Mouse (Mus musculus): ENCODE results near the gene Xpo6. TPM values are rescaled to one million over a fixed set of nuclear protein-coding genes. Genes with fewer than 3 reads are reported as not detected.

Gene Xpo6
- polyA plus RNA-seq, 1 experiment: 226 TPM

DNA sequence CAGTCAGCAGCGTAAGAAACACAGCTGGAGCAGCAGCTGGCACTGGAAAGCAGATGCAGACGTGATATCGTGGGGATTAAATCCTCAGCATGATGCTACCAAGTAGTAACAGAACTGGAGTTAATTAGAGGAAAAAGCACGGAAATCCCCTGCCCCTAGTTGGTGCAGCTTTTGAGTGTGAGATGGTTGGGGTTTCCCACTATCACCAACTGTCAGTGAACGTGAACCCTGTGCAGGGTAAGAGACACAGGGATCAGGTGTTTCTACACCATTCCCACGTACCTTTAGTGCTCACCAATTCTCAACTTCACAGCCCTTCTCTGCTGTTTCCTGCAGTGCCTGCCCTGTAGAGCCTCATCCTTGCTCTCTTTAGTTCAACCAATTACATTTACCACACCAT is 80.5 kb downstream of the Xpo6 start:
- TF ChIP-seq POLR2A (IDR thresholded peaks at IDR 0.05; ENCODE audit: borderline replicate concordance, extremely low read depth, insufficient read depth, insufficient read length, poor library complexity, severe bottlenecking): no peak
- TF ChIP-seq CTCF (IDR thresholded peaks at IDR 0.05; ENCODE audit: borderline replicate concordance, extremely low read depth, insufficient read depth, insufficient read length): no peak
- DNase-seq (ENCODE audit: low read depth): peak; percentile 14

- TF ChIP-seq POLR2A (IDR thresholded peaks at IDR 0.05; ENCODE audit: borderline replicate concordance, extremely low read depth, insufficient read depth, insufficient read length, poor library complexity, severe bottlenecking) (no peak), CTCF (IDR thresholded peaks at IDR 0.05; ENCODE audit: borderline replicate concordance, extremely low read depth, insufficient read depth, insufficient read length) (no peak)
- DNase-seq (ENCODE audit: low read depth): peak; percentile 31
Measured at GRCm38 (mm10) chr7:126113263-126113662, 87.0 kb downstream of the Xpo6 start.

DNA sequence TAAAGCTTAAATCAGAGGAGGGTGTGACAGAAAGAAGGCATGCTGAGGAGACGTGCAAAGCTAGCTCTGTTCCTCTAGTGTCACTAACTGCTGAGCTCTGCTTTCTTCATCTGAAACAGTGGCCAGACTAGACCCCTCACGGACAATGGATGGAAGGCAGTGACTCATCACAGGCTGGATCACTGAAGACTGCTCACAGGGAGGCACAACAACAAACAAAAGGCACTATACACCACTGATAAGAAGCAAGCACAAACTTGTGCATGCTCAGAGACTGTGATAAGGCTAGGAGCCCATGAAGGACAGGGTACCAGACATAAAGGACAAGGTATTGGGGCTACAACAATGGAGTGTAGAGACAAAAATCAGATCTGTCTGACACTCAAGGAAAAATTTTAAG is 89.1 kb downstream of the Xpo6 start:
- TF ChIP-seq CTCF (IDR thresholded peaks at IDR 0.05; ENCODE audit: borderline replicate concordance, extremely low read depth, insufficient read depth, insufficient read length) (no peak), POLR2A (IDR thresholded peaks at IDR 0.05; ENCODE audit: borderline replicate concordance, extremely low read depth, insufficient read depth, insufficient read length, poor library complexity, severe bottlenecking) (no peak)
- no peak for DNase-seq (ENCODE audit: low read depth)

- DNase-seq (ENCODE audit: low read depth): no peak
- no peak for TF ChIP-seq POLR2A (IDR thresholded peaks at IDR 0.05; ENCODE audit: borderline replicate concordance, extremely low read depth, insufficient read depth, insufficient read length, poor library complexity, severe bottlenecking)
Measured at GRCm38 (mm10) chr7:126109898-126110297, 90.4 kb downstream of the Xpo6 start.

DNA sequence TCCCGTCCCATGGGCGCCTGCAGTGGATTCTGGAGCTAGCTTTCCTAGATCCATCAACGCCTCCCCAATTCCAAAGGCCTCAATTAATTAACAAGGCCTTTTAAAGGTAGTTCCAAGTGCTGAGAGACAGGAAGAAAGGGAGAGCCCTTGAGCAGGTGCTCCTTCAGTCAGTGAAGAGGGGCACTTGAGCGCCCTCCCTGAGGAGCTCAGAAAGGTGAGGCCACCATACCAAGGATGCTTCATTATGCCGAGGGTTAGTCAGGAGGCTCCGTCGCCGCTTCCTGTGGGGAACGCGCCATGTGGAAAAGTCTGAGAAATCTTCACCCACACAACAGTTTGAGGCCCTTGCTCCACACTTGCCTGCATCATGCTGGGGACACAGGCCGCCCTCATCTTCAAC is 99.9 kb downstream of the Xpo6 start:
- DNase-seq (ENCODE audit: low read depth): no peak
- TF ChIP-seq POLR2A (IDR thresholded peaks at IDR 0.05; ENCODE audit: borderline replicate concordance, extremely low read depth, insufficient read depth, insufficient read length, poor library complexity, severe bottlenecking) (no peak), CTCF (IDR thresholded peaks at IDR 0.05; ENCODE audit: borderline replicate concordance, extremely low read depth, insufficient read depth, insufficient read length) (no peak)

- DNase-seq (ENCODE audit: low read depth): no peak
- TF ChIP-seq POLR2A (IDR thresholded peaks at IDR 0.05; ENCODE audit: borderline replicate concordance, extremely low read depth, insufficient read depth, insufficient read length, poor library complexity, severe bottlenecking) (no peak), CTCF (IDR thresholded peaks at IDR 0.05; ENCODE audit: borderline replicate concordance, extremely low read depth, insufficient read depth, insufficient read length) (no peak)
Measured at GRCm38 (mm10) chr7:126099835-126100234, 100.5 kb downstream of the Xpo6 start.

GRCm38 (mm10) chr7:126099163-126099775 is 101.0 kb downstream of the Xpo6 start:
- no peak for TF ChIP-seq CTCF (IDR thresholded peaks at IDR 0.05; ENCODE audit: borderline replicate concordance, extremely low read depth, insufficient read depth, insufficient read length)
- no peak for DNase-seq (ENCODE audit: low read depth)

DNA sequence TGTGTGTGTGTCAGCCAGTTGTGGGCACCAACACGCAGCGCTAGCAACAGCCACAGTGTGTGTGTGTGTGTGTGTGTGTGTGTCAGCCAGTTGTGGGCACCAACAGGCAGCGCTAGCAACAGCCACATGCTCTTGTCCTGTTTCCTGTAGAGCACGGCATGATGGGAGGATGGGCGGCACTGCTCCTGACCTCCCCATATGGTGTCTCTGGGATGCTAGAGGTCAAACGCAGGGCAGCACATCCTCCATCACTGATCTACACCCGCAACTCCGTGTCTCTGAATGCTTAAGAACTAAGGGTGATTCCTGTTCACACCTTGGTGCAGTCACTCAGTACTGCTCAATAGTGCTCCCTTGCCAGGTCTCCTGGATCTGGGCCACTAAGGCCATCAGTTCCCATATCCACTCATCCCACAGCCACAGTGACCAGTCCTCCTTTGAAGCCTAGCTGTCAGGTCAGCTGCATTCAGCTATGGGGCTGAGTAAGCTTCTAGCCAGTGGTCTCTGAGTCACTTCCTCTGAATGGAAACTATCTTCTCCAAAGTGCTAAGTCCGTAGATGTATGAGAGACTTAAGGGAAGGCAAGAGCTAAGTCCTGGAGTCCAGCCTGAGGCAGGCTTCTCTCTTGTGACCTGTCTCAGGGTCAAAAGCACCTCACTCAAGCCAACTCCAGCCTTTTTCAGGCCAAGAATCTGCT is 102.9 kb downstream of the Xpo6 start:
- TF ChIP-seq POLR2A (IDR thresholded peaks at IDR 0.05; ENCODE audit: borderline replicate concordance, extremely low read depth, insufficient read depth, insufficient read length, poor library complexity, severe bottlenecking) (no peak), CTCF (IDR thresholded peaks at IDR 0.05; ENCODE audit: borderline replicate concordance, extremely low read depth, insufficient read depth, insufficient read length) (no peak)
- no peak for DNase-seq (ENCODE audit: low read depth)

DNA sequence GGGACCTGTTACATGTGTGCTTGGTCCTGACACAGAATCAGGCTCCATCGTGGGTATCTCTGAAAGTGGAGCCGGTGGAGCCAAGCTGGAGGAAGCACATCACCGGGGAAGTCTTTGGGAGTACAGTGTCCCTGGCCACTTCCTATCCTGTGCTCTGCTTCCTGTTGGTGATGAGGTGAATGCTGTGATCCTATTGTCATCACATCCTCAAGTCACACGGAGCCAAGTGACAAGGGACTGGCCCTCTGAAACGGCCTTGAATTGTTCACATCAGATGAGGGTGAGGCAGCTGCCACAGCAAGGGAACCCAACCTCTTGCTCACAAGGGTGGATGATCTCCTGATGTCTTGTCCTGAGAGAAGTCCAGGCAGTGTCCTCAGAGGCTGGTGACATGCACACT is 103.7 kb downstream of the Xpo6 start:
- no peak for DNase-seq (ENCODE audit: low read depth)
- TF ChIP-seq POLR2A (IDR thresholded peaks at IDR 0.05; ENCODE audit: borderline replicate concordance, extremely low read depth, insufficient read depth, insufficient read length, poor library complexity, severe bottlenecking) (no peak), CTCF (IDR thresholded peaks at IDR 0.05; ENCODE audit: borderline replicate concordance, extremely low read depth, insufficient read depth, insufficient read length) (no peak)

- no peak for TF ChIP-seq CTCF (IDR thresholded peaks at IDR 0.05; ENCODE audit: borderline replicate concordance, extremely low read depth, insufficient read depth, insufficient read length)
- TF ChIP-seq POLR2A (IDR thresholded peaks at IDR 0.05; ENCODE audit: borderline replicate concordance, extremely low read depth, insufficient read depth, insufficient read length, poor library complexity, severe bottlenecking): no peak
Measured at GRCm38 (mm10) chr7:126094738-126095137, 105.6 kb downstream of the Xpo6 start.

GRCm38 (mm10) chr7:126093162-126093561 is 107.1 kb downstream of the Xpo6 start:
- no peak for DNase-seq (ENCODE audit: low read depth)
- TF ChIP-seq POLR2A (IDR thresholded peaks at IDR 0.05; ENCODE audit: borderline replicate concordance, extremely low read depth, insufficient read depth, insufficient read length, poor library complexity, severe bottlenecking): no peak
- no peak for TF ChIP-seq CTCF (IDR thresholded peaks at IDR 0.05; ENCODE audit: borderline replicate concordance, extremely low read depth, insufficient read depth, insufficient read length)

More at GRCm38 (mm10) chr7:126094738-126095137, 105.6 kb downstream of the Xpo6 start:
- no peak for DNase-seq (ENCODE audit: low read depth)

DNA sequence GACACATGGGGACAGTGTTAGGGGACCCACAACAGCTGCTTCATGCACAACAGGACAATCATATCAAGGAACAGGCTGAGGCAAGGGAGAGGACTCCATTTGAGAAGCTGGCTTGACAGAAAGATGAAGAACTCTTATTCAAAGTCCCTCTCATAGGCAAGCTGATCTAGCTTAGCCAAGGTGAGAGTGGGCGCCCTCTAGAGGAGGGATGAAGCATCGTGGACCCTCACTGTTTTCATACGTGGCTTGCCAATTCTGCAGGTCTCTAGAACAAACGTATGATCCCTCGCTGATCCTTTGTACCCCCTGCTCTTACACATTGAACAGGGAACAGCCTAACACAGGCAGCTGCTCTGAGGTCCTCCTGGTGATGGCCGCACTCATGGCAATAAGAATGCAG is 110.5 kb downstream of the Xpo6 start:
- peak; percentile 92 for TF ChIP-seq CTCF (IDR thresholded peaks at IDR 0.05; ENCODE audit: borderline replicate concordance, extremely low read depth, insufficient read depth, insufficient read length)
- TF ChIP-seq POLR2A (IDR thresholded peaks at IDR 0.05; ENCODE audit: borderline replicate concordance, extremely low read depth, insufficient read depth, insufficient read length, poor library complexity, severe bottlenecking): no peak
- DNase-seq (ENCODE audit: low read depth): peak; percentile 85
